Mouse (Mus musculus) liver, embryonic 14.5 days (tissue): ENCODE measurements at regions not wholly inside any gene's neighbourhood (a gene's known extent, or its start where the extent isn't known, plus 50 kb on each side); places are given as distances from the start of the nearest gene placed in this dataset.

ENCODE experiments used
- ATAC-seq: fragments of 200-750 bp; cut with Nextera tagmentation; 2 replicates; pipeline ENCODE4 v1.8.0; 2017; ENCODE audit warnings: moderate number of reproducible peaks, mild to moderate bottlenecking, moderate library complexity; ENCODE audit not compliant: insufficient read depth
- DNase-seq, 3 experiments: peaks; one replicate each; pipeline ENCODE4 v3.0.0-alpha.2; 2012 to 2013; ENCODE audit warnings: low read depth in 3 of 3, low spot score in 3 of 3
- H3K27ac ChIP-seq: fragments of 300-500 bp; sonication (generic); 2 replicates; pipeline ENCODE4 v1.5.1; 2014; ENCODE audit warnings: moderate library complexity, mild to moderate bottlenecking, control low read depth, inconsistent platforms
- H3K27me3 ChIP-seq: fragments of 300-500 bp; sonication (generic); 2 replicates; pipeline ENCODE4 v1.6.1; 2014; ENCODE audit warnings: mild to moderate bottlenecking, low read length, moderate library complexity; ENCODE audit not compliant: control insufficient read depth, insufficient read depth
- H3K36me3 ChIP-seq: fragments of 300-500 bp; sonication (generic); replicated peaks from 2 replicates; pipeline ENCODE4 v1.6.1; 2014; ENCODE audit warnings: low read depth; ENCODE audit not compliant: control insufficient read depth, insufficient read depth
- H3K4me1 ChIP-seq, 2 experiments: fragments of 200-500 bp in 1 of 2; fragments of 300-500 bp in 1 of 2; sonication (generic) in 1 of 2; replicated peaks; 2 replicates each; pipeline ENCODE4 v1.6.1; 2012 to 2014; ENCODE audit warnings: antibody characterized with exemption in 1 of 2, inconsistent platforms in 1 of 2, low read length in 1 of 2; ENCODE audit not compliant: control insufficient read depth in 2 of 2, insufficient read depth in 2 of 2
- H3K4me2 ChIP-seq: fragments of 300-500 bp; sonication (generic); 2 replicates; pipeline ENCODE4 v1.6.1; 2014; ENCODE audit warnings: low read depth, mild to moderate bottlenecking, control low read depth, moderate library complexity
- H3K4me3 ChIP-seq, 2 experiments: fragments of 200-500 bp in 1 of 2; fragments of 300-500 bp in 1 of 2; sonication (generic) in 1 of 2; 2 replicates each; pipeline ENCODE4 v1.5.1; 2012 to 2014; ENCODE audit warnings: low read depth in 2 of 2, low read length in 2 of 2, mild to moderate bottlenecking in 2 of 2, control low read depth in 1 of 2, inconsistent platforms in 1 of 2, moderate library complexity in 1 of 2; ENCODE audit not compliant: insufficient read depth in 1 of 2
- H3K9ac ChIP-seq: fragments of 300-500 bp; sonication (generic); replicated peaks from 2 replicates; pipeline ENCODE4 v1.6.1; 2014; ENCODE audit warnings: mild to moderate bottlenecking, control low read depth, moderate library complexity
- H3K9me3 ChIP-seq: fragments of 300-500 bp; sonication (generic); 2 replicates; pipeline ENCODE4 v1.6.1; 2016; ENCODE audit warnings: low read length, mixed read lengths; ENCODE audit not compliant: control insufficient read depth
- CTCF ChIP-seq: IDR thresholded peaks from 2 replicates; pipeline ENCODE4 v1.5.1; 2016; ENCODE audit warnings: antibody characterized with exemption, low read depth, control low read depth
- EP300 ChIP-seq: IDR thresholded peaks from 2 replicates; pipeline ENCODE4 v1.6.1; 2016; ENCODE audit warnings: antibody characterized with exemption, low read depth
- WGBS: fragments of 180-500 bp; shearing (Covaris S2); extraction: QIAGEN DNeasy Blood & Tissue Kit; methylation state at CpG from one replicate; pipeline ENCODE4 v1.1.7; 2014; ENCODE audit not compliant: insufficient replicate concordance; 5-methylcytosine and 5-hydroxymethylcytosine counted together

DNA sequence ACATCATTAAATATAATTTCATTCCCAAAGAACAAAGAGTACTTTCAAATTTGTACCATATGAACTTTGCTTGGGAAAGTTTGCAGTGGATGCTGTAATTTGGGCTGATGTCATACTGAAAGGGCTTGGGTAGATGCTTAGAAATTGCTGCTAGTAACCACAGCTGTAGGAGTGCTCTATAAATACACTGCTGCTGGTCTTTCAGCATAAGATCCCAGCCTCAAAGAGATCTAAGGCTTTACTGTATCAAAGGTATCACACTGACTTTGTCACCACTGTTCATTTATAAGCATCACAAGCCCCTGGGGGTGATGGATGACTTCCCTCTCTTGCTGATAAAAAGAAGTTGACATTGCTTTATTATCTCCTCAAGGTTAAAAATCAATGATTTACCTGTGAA is 497.2 kb downstream of the Pla2g4a start:
- ATAC-seq (no peak), DNase-seq (no peak)
- Histone ChIP-seq H3K36me3 (no peaks in the 10 kb centered on the region), H3K9me3 (no peaks in the 10 kb centered on the region), H3K9ac (no peak overlapping the region), H3K4me2 (no peak overlapping the region), H3K27ac (no peak overlapping the region), H3K4me3 (no peak overlapping the region), H3K4me1 (no peaks in the 10 kb centered on the region), H3K27me3 (no peaks in the 10 kb centered on the region)
- TF ChIP-seq EP300: no peak
- no peak for TF ChIP-seq CTCF

DNA sequence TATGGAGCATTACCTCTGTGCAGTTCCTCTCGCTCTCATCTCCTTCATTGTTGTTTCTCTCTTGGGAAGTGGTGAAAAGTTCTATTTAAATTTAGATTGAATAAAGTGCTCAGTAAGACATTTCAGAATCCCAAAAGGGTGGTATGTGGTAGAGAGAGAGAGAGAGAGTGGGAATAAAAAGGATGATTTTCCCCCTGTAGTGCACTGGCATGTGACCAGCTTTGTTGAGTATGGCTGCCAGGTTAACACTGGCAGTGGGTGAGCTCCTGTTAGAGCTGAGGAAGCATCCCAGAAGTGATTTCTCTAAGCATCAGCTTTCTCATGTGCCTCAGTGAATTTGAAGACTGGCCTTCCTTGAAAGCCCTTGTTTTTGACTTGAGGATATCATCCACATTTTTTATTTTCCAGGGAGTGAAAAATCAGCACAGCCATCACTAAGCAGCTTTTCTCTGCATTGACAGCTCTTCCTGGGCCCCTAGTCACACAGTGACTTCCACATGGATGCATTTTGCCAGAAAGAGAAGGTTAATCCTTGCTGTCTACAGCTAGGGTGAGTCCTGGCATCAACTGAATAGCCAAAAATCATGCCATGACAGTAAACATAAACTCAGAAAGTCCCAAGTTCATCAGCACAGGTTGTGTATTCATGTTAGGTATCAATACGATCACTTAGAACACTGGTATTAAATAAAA is 511.1 kb downstream of the Pla2g4a start:
- TF ChIP-seq CTCF (no peak), EP300 (no peak)
- no peak overlapping the region for H3K27ac ChIP-seq
- H3K4me3 ChIP-seq: no peak overlapping the region
- H3K27me3 ChIP-seq: no peaks in the 10 kb centered on the region
- no peaks in the 10 kb centered on the region for H3K36me3 ChIP-seq
- no peaks in the 10 kb centered on the region for H3K9me3 ChIP-seq
- DNase-seq: no peak
- WGBS: 63% methylated on average over 2 of the region's 2 CpGs
- no peak overlapping the region for H3K9ac ChIP-seq
- ATAC-seq: no peak
- no peaks in the 10 kb centered on the region for H3K4me1 ChIP-seq
- H3K4me2 ChIP-seq: no peak overlapping the region

- DNase-seq (no peak), ATAC-seq (no peak)
- no peak overlapping the region for H3K9ac ChIP-seq
- H3K27me3 ChIP-seq: no peaks in the 10 kb centered on the region
- no peak overlapping the region for H3K4me3 ChIP-seq
- H3K36me3 ChIP-seq: no peaks in the 10 kb centered on the region
- no peak overlapping the region for H3K27ac ChIP-seq
- no peak overlapping the region for H3K4me2 ChIP-seq
- H3K4me1 ChIP-seq: no peaks in the 10 kb centered on the region
- TF ChIP-seq CTCF: no peak
- TF ChIP-seq EP300: no peak
- no peaks in the 10 kb centered on the region for H3K9me3 ChIP-seq
- 49% methylated on average over 5 of the region's 5 CpGs for WGBS
Observed at GRCm38 (mm10) chr1:149448516-149448915, 512.6 kb downstream of the Pla2g4a start.

- Histone ChIP-seq H3K4me1 (no peaks in the 10 kb centered on the region), H3K9ac (no peak overlapping the region), H3K9me3 (no peaks in the 10 kb centered on the region), H3K4me2 (no peak overlapping the region), H3K27me3 (no peaks in the 10 kb centered on the region), H3K36me3 (no peaks in the 10 kb centered on the region), H3K4me3 (no peak overlapping the region), H3K27ac (no peak overlapping the region)
- DNase-seq (no peak), ATAC-seq (no peak)
- 31% methylated on average over 1 of the region's 1 CpGs for WGBS
- TF ChIP-seq EP300 (no peak), CTCF (no peak)
Observed at GRCm38 (mm10) chr1:149411009-149411408, 550.1 kb downstream of the Pla2g4a start.

- DNase-seq (no peak), ATAC-seq (no peak)
- no peak overlapping the region for H3K27ac ChIP-seq
- no peak for TF ChIP-seq EP300
- TF ChIP-seq CTCF: no peak
- H3K4me3 ChIP-seq: no peak overlapping the region
- 44% methylated on average over 1 of the region's 1 CpGs for WGBS
- H3K4me2 ChIP-seq: no peak overlapping the region
- H3K4me1 ChIP-seq: no peaks in the 10 kb centered on the region
- no peaks in the 10 kb centered on the region for H3K36me3 ChIP-seq
- H3K9me3 ChIP-seq: no peaks in the 10 kb centered on the region
- H3K9ac ChIP-seq: no peak overlapping the region
- H3K27me3 ChIP-seq: no peaks in the 10 kb centered on the region
Observed at GRCm38 (mm10) chr1:149405367-149405766, 555.7 kb downstream of the Pla2g4a start.
